Mouse (Mus musculus) right cerebral cortex, postnatal 25 days (tissue): Measurements from ENCODE around the gene Exosc1.
"Not testable (repeated sequence)": the region's sequence is repeated elsewhere in the genome, so short reads cannot be mapped to it uniquely, and the experiment has no call there.

Experiments
- DNase-seq: peaks from one replicate; pipeline ENCODE4 v3.0.0; 2022

Exosc1 gene

DNA sequence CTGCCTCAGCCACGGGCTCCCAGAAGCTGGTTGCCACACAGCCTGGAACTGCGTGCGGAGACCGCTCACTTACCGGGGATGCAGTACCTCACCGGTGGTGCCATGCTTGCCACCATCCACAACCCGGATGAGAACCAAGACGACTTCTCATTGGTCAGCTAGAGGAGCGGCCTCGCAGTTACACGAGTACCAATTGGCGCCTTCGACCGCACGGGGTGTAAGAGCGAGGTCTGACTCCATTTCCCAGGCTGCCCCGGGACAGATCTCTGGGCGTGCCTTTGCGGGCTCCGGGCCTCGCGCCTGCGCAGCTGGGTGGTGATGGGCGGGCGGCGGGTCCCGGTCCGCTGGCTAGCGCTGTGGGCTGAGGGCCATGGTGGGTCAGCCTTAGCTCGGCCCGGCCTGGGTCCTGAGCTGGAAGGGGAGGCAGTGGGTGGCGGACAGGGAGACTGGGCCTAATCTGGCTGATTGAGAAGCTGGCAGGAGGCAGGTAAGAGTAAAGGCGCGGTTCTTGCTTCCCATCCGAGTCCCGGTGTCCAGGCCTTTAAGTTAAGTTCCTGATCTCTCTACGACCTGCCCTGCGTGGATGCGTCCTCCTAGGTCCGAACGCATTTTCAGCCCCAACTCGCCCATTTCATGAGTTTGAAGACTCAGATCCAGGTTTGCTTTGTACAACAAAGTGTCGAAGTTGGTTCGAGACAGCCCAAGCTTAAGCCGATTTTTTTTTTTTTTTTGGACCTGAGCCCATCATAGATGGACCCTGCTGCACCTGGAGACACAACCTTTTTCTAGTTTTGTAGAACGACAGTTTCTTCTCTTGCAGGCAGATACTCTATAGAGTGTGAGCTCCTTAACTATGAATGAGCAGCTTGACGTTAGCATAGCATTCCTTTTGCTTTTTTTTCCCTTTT is at the start of gene Exosc1, which contains the start of gene Zdhhc16:
Gene Exosc1 (minus strand): TSS at position 245 of the 908 bp plus-strand sequence.
Gene Zdhhc16 (plus strand): TSS at position 302 of the 908 bp plus-strand sequence.
- DNase-seq = peak; percentile 99

DNA sequence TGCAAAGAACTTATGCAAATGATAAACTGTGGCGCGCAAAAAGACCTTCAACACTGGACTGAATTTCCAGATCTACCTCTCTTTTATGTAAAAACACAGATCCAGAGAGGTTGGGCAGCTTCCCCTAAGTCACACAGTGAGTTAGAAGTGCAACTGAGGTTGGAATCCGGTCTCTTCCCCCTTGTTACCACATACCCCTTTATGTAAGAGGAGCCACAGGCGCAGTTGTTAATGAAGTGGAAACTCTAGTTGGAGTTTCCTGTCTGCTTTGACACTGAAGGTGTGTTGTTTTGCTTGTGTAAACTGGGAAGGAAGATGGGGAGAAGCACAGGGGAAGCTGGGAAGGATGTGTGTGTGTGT is 49.5 kb upstream of the Exosc1 start:
- DNase-seq = no peak

DNA sequence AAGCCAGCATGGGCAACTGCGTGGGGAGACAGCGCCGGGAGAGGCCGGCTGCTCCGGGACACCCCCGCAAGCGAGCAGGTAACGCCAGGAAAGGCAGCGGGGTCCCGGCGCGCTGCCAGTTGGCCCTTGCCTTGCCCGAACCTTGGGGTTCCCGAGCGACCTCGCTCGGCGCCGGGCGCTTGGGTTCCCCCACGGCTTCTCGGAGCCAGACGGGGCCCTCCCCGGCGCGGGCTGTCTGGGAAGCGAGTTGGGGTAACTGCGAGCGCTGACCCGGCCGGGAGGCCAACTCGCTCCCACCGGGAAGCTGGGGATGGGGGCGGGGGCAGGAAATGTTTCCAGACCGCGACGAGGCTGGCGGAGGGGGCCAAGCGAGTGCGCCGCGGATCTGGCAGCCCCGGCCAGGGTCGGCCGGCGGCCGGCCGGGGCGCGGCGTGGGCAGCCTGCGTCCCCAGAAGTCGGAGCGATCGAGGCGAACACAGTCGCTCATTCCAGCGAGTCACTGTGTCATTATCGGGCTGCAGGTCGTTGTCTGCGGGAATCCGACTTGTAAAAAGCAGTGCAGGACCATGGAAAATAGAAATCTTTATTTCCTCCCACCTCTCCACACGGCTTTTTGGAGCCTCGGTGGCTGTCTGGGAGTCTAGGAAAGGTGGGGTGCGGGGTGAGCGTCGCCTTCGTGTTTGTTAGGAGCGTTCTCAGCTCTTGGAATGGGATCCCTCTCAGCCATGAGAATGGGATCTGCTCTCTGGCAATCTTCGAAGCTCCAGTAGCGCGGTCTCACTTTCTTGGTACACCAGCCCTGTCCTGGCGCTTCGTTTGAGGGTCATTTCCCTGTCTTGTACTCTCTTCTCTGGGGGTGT is 48.9 kb upstream of the Exosc1 start:
- DNase-seq = peak; percentile 37

DNA sequence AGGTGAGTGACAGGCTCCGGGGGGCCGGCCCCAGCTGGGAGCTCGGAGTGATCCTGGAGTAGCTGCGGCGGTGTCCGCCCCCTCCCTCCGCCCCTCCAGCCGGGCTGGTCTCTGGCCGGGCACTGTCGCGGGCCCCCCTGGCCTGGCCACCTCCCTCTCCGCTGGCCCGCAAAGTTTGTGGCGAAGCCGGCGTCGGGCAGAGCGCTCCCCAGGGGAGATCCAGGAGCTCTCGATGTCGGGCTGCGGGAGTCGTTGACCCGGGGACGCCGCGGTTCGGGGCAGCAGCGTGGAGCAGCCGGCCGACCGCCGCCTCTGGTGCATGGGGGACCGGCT is 48.3 kb upstream of the Exosc1 start, which contains the start of gene Ubtd1:
Gene Ubtd1 (plus strand): TSS at position 169 of the 333 bp plus-strand sequence.
- DNase-seq = no peak

DNA sequence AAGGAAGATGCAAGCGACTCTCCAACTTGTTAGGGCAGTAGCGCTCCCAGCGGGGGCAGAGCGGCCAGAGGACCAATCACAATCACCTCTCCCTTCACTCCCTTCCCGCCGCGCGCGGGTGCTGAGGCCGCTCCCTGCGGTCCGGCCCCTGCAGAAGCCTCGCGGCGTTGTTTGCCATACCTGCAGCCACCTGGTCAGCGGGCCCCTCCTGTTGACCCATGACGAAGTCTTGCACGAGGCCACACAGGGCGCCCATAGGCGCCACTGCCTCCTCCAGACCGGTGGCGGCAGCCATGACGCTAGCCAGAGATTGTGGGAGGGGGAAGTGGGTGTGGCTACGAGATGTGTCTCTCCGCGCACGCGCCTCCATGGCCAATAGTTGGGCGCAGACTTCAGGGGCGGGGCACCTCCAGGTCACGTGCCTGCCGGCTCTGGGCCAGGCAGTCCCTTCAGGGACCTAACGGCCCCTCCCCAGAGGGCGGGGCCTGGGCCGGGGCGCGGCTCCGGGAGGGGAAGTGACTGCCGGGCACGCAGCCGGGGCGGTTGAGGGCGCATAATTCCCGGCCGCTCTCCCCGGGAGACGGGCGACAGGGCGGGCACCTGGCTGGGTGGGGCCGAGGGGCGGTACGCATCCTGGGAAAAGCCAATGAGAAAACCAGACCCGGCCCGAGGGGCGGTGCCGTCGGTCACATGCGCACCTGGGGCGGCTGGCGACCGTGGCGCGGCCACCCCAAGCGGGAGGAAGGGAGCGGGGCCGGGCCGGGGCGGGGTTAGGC is 47.8 kb upstream of the Exosc1 start, which contains the start of gene Mms19:
Gene Mms19 (minus strand): TSS at position 339 of the 776 bp plus-strand sequence.
- DNase-seq = peak; percentile 100

DNA sequence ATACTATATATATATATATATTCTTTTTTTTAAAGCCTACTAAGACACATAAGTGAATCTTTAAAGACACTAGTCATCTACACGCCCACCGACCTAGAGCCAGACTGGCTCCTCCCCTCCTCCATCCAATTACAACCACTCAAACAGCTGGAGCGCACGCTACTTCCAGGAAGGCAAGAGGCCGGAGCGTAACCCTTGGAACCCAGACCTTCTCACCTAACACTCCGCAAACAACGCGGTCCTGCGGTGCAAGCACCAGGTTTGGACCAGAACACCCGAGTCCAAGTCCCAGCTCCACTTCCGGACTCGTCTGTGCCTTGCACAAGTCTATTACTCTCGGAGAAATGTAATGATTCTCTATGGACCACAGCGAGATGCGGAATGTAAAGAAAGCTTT is 47.2 kb upstream of the Exosc1 start:
- DNase-seq = no peak

DNA sequence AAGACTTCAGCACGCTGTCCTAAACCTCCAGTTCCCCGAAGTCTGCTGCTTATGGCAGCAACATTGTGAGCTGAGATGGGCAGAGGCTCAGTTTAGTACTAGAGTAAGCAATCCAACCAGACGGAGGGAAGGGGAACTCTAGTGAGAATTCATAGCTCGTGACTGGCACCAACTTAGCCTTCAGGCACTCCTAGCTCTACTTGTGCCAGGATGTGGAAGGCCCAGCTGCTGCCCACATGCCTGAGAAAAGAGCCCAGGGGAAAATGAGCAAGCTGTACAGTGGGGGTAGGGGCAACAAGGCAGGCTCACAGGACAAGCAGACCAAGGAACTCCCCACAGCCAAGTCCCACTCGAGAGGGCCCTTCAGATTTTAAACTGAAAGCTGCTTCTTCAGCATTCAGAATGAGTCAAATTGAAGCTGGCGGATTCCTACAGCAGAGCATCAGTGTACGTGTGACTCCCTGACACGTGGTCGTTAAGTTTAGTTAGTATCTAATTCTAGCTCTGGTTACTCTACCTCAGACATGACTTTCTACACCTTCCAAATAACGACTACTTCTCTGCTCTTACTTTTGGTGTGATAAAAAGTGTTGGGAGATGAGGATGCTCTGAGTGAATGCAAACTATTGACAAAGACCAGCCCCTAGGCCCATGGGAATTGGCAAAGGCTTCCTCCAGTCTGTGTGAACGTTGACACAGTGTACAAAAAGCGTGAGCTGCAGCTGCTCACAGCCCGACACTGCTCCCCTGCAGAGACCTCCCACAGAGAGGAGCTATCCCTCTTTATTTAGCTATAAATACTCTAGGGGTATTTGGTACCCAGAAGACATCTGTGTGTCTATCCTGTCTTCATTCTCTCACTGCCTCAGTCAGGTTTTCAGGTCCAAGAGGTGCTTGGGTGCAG is 40.9 kb upstream of the Exosc1 start:
- DNase-seq = peak; percentile 21

DNA sequence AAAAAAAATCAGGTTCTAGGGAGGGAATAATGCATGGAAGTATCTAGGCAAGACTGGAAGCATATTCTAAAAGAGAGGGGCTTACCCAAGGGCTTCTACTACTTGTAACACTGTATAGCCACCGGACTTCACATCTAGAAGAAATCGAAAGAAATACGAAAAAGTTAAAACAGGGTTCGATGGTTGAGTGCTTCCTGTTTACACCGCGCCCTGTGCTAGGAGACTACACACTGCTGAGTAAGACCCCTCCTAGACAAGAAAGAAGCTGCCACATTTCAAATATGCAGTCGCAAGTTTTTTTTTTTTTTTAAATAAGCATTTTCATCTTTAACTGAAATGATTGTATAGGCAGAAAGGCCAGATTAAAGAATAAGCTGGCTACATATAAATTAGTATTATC is 36.4 kb upstream of the Exosc1 start:
- no peak for DNase-seq

DNA sequence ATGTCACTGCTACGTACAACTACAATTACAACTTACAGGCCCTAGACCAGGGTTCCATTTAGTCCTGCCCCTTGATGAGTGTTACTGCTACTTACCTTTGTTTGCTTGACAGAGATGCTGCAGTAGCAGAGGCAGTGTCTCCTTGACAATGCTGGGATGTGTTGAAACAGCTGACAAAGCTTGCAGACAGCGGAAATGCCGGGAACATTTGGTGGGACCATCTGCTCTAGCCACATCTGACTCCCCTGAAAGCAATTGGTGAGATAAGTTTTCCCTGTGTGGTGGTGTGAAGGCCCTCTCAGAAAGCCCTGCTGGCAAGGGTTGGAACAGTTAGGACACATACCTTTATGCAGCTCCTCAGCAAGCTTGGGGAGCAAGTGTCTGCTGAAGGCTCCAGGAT is 20.4 kb upstream of the Exosc1 start:
- DNase-seq = no peak

DNA sequence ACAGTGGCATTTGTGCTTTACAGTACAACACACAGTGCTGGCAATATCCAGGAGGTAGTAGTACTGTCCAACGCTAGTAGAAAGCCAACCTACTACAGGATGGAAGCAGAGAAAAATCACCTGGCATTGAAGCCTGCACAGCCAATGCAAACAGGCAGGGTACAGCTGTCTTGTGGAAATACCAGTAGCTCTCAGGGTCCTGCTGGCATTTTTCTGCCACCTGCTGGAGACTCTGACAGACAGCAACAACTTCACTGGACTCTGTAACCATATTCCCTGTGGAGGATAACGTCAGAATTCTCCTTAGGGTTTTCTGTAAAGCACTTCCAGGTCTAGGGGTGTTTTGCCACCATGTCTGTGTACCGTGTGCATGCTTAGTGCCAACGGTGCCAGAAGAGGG is 19.1 kb upstream of the Exosc1 start:
- DNase-seq = peak; percentile 22

DNA sequence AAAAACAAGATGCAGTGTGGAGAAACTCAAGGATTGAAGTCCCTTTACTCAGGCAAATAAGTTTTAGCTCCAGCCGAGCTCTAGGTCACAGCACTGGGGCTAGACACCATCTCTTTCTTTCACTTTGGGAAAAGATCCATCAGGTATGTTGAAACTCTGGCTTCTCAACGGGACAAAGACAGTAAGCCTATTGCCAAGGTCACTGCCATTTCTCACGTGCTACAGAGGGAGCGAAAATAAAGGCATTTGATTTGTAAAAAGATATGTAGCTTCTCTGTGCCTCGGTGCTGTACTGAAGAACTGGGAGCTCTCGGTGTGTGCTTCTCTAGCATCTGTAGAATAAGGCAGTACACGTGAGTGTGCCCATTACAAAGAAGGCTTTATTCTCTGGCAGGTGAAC is 10.6 kb upstream of the Exosc1 start:
- no peak for DNase-seq

DNA sequence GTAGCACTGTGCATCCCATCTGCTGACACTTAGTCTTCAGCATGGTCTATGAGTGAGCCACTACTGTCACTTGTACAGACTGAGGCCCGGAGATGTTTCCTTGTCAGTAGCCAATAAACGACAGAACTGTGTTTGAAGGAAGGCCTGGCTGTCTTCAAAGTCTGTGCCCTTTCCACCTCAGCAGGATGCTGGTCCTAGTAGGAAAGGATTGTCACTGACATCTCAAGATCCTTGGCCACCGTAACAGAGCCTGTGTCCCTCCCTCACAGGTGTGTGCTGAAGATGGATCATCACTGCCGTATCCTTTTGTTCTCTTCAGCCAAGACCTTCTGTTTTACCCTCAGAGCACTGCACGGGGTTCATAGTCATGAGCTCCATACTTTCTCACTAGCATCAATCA is 5.3 kb upstream of the Exosc1 start:
- no peak for DNase-seq

DNA sequence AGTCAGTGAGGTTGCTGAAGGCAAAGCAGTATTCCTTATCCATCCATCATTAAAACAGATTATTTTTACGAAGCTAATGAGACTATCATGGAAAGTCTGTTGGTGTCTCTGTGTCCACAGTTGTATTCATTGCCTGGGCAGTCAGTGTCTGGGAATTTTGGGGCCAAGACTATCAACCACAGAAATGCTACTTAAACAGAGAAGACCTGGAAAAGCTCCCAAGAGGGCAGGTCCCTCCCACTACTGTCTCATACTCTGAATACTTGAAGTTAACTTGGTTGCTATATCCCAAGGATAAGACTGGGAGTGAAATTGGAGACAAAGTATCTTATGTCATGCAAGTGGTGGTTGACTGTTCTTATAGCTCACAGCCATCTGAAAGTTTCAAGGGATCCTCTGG is 2.7 kb upstream of the Exosc1 start:
- no peak for DNase-seq

DNA sequence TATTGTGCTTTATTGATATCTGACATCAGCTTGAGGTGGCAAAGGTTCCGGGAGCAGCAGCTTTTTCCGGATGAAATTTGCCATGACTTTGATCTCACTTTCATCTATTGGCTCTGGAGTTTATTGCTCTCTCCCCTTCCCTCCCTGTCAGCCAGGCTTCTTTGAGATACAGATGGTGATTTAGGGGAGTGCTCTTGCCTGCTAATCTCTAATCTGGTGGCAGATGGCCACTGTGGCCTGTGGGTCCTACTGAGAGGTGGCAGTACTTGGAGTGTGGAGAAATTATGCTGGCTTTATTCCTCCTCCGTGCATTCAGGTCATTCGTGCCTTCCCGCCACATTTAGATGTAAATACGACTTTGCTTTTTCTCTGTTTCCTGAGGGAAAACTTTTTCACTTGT is 901 bp upstream of the Exosc1 start:
- DNase-seq = no peak

DNA sequence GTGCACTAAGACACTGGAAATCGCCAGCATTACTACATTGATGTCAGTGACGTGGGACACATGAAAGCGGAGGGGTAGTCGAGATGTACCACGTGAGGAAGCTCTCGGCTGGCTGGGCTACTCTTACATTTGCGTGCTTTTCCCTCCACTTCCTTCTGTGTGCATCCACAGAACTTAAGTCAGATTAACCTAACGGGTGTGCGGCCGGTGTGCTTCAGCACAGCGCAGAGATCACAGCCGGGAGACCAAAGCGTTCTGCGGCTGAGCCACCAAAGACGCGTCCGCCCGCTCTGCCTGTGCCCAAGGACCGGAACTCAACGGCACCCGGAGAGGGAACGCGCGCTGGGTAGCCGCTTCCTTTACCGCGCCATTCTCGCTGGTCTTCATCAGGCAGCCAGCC is 537 bp downstream of the Exosc1 start:
- no peak for DNase-seq

DNA sequence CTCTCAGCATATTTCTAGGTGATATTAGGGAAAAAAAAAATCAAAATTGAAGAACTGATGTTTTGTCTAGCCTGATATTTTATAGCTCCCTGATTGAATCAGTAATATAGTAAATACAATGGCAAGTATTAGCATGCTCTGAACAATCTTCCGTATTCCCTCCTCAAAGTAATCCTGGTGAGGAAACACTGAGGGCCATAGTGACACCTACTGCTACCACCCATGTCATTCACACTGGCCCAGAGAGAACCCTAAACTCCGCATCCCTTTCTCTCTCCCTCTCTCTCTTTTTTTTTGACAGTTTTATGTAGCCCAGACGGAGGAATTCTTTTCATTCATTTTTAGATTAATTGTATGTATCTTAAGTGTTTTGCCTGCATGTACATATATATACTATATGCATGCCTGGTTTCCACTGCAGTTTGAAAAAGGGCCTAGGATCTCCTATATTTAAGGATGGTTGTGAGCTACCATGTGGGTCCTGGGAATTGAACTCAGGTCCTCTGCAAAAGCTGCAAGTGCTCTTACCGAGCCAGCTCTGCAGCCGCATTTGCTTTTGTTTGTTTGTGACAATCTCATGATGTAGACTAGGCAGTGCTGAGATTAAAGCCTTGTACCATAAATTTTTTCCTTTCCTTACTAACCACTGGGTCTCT is 12.7 kb downstream of the Exosc1 start:
- DNase-seq = no peak

DNA sequence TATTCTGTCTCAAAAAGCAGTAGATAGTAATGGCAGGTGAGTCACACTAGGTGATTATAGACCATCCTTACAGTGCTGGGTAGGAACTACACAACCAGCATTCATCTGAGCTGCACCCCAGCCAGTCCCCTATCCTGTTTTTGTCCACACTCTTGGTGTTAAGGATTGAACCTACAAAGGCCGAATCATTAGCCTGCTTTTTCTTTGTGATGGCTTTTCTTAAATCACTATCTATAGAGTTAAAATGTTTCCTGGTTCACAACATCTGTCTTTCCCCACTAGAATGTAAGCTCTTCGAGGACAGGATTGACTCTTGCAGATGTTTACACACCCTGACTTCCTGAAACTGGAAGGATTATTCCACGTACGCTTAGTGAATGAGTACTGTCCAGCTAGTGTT is 13.8 kb downstream of the Exosc1 start:
- no peak for DNase-seq

DNA sequence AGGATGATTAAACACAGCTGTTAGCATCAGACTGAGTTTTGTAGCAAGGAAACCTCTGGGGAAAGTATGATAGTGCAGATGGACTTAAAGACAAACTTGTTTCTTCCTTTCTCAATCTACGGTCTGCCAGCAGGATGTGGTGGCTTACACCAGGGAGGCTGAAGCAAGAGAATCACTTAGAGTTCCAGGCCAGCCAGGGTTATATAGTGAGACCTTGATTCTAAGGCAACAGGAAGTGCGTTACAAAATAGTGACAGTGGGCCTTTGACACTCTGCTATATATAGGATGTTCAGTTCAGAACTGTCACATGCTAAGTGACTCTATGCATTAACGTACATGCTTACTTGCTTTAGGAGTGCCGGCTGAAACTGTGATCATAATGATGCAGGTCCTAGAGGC is 16.4 kb downstream of the Exosc1 start:
- DNase-seq = no peak

DNA sequence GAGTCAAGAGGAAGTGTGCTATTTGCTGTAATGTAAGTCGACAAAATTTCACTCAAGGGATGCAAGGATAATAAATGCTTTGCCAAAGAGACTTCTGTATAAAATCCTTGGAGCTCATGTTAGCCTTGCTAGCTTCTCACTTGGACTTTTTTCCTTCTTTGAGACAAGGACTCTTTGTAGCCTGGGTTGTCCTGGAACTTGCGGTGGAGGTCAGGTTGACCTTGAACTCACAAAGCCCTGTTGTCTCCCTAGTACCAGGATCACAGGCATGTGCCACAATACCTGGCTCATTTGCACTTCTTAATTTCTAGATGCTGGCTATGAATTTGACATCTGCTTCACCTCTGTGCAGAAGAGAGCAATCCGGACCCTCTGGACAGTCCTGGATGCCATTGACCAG is 17.9 kb downstream of the Exosc1 start:
- no peak for DNase-seq

DNA sequence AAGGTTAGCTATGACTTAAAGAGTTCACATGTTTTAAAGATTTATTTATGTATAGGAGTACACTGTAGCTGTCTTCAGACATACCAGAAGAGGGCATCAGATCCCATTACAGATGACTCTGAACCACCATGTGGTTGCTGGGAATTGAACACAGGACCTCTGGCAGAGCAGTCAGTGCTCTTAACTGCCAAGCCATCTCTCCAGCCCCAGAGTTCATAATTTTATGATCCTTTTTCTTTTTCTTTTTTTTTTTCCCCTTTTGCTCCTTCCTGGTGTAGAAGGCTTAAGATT is 18.7 kb downstream of the Exosc1 start:
- not testable (repeated sequence) for DNase-seq

DNA sequence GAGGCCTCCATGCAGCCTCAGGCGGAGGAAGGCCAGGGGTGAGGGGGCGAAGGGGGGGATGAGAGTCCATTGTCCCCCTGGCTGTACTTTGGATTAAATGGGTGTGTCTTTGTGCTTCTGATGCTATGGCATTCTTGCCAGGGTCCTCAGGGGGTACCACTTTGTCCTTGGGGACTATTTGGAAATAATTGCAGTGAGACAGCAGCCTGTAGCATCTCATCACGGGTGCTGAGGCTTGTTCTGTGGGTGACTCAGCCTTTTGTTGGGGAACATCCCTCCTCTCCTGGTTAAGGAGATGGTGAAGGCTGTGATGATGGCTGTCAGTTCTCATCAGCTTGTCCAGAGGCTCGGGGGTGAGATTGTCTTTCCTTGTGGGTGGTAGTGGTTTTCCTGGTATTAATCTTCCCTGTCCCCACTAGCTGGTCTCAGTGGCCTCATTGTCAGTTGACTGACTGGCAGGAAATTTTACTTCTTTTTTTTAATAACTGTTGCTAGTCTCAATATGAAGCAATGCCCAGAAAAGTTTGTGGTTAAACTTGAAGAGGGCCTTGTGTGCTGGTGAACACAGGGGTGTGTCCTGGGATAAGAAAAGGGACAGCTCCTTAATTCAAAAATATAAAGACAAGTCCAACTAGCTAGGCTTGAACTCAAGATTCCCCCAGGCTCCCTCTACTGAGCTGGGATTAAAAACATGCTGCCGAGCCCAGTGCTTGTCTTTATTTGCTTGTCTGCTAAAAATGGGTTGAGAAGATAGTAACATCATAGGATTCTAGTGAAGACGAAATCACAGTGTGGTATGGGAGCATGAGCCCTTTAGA is 19.2 kb downstream of the Exosc1 start:
- DNase-seq = no peak
